Mouse (Mus musculus) spleen, adult 10 weeks (tissue): ENCODE measurements around the gene Dnajc5. TPM values are rescaled to one million over a fixed set of nuclear protein-coding genes. Genes with fewer than 3 reads are reported as not detected.

Experiments
- polyA plus RNA-seq: library from polyadenylated mRNA; stranded (reverse); fragments of 350-450 nt; fragmentation: Illumina TruSeq; extraction: RNeasy Lipid Tissue Mini Kit (QIAGEN cat#74804); gene quantifications from one replicate; pipeline ENCODE4 v1.2.3, GENCODE M21; 2015; ENCODE audit warnings: low replicate concordance; ENCODE audit not compliant: insufficient read depth

Gene Dnajc5
- polyA plus RNA-seq, result 92.0 TPM

DNA sequence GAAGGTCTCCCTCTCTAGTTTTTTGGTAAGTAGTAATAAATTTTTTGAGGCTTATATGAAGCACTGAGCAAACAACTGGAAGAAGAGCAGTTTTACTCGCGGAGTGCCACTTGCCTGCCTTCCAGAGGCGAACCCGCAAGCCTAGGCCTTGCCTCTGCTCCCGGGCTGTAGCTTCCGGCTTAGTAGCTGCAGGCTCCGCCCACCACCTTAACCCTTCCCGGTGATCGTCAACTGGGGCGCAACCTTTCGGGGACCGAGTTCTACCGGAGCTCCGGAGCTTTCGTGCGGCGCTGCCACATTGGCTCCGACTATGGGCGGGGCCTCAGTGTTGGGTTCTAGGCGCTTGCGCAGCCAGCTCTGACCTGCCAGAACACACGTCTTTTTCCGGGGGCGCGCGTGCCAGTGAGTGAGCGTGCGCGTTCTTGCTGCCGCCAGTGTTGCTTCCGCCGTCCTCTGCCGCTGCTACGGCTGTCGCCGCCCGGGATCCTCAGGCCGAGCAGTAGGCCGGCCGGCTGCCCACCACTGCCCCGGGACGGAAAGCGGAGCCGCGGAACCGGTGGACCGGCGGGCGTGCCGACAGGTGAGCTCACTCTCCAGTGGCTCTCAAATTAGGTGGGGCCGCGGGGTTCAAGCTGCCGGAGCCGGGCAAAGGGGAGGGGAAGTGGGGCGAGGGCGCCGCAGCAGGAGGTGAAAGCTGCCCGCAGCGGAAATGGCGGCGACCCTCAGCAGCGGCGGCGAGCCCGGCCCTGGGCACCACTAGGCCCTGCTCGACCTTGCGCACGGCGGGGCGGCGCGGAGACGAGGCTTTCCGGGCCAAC lies at the start of gene Dnajc5:
Dnajc5 (plus strand) TSS at position 368 of the 818 bp plus-strand sequence.

DNA sequence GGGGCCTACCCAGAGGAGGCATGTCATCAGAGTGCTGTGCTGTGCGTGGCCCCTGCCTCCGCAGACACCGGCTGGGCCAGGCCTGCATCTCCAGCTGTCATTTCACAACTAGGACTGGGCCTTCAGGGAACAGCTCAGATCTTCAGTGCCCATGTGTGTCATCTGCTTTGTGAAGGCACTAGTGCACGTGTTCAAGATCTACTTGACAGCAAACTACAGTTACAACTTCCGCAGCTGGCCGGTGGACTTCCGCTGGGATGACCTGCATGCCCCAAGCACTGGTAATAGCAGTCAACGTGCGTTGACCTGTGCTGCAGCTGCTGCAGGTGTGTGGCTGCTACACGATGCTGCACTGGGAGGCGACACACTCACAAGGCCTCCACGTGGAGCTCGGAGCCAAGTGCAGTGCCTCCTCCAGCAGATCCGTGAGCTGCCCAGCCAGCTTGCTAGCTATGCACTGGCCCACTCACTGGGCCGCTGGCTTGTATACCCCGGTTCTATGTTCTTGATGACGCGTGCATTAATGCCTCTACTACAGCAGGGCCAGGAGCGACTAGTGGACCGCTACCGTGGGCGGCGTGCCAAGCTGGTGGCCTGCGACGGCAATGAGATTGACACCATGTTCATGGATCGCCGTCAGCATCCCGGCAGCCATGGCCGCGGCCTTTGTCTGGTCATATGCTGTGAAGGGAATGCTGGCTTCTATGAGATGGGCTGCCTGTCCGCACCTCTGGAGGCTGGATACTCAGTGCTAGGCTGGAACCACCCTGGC lies 26.9 kb upstream of the Dnajc5 start, which contains the start of gene Abhd16b:
Abhd16b (plus strand) TSS at position 51 of the 772 bp plus-strand sequence.

DNA sequence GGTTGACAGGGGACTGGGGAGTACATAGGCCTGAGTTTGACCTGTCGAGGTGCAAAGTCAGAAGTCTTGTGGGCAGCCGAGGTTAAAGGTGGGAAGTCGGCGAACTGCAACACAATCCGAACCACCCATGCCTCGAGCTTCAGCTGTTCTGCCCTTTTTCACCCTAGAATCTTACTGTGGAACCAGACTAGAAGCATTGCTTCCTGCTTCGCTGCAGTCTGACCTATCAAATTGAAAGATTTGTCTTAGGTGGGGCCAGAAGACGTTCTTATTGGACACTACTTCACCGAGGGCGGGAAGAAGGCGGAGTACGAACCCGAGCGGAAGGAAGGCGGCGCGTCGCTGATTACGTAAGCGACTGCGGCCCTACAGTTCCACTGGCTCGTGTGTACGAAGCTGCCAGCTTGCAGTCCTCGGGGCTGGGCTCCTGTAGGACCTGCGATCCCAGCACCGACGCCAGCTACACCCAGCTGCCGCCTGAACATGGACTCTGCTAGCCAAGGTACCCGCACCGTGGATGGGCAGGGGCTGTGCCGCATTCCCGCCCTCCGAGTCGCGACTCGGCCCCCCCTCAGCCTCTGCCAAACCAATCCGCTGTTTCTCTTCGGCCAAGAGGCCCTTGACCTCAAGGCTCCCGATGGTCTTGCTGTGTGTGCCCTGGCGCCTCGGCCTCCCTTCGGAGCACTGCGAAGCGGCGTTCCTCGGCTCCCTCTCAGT lies 23.3 kb upstream of the Dnajc5 start, which contains the start of gene Tpd52l2:
Tpd52l2 (plus strand) TSS at position 312 of the 717 bp plus-strand sequence.

DNA sequence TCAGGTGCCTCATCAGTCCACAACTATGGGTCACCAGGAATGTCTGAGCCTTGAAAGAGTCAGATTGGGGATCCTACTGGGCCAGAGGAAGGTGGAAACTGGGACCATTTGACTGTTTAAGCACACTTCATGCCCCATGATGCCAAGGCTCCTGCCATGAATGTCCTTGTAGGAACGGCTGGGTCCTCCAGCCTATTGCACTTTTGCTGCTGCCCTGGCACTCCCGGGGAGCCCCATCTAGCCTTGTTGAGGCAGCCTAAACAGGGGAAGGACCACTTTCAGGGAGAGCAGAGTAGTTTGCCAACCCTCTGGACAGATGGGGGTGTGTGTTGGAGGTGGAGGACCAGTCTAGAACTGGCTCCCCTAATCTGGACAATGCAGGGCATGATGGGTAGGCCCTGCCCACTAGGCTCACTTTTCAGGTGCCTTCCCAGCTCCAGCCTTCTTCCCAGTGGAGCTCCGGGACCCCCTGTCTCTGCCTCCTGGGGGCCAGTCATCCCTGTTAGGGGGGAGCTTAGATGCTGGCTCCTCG lies 64.2 kb downstream of the Dnajc5 start, which contains the start of gene Uckl1:
Uckl1 (minus strand) TSS at position 482 of the 532 bp plus-strand sequence.

DNA sequence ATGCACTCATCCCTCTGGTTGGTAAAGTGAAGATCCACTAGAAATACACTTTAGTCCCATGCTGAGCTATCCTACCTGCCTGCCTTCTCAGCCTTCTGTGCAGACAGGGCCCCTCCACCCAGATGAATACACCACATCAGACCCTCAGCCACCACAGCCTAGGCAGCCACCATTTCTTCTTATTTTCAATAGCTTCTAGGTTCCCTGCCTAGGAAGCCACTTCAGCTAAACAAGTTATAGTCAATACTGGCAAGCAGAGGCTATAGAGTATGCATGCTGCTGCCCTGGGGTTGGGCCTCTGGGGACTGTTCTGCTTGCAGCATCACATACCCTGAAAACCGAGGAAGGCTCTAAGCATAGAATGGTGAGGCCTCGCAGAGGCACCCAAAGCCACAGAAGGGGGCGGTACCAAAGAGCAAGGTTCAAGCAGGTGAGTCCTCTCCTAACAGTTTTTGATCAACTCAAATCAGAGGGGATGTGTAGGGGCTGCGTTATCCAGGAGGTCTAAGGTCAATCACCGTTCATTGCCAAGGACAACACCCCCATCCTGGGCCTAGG lies 71.3 kb downstream of the Dnajc5 start, which contains the start of gene Prpf6:
Prpf6 (plus strand) TSS at position 341 of the 558 bp plus-strand sequence.

DNA sequence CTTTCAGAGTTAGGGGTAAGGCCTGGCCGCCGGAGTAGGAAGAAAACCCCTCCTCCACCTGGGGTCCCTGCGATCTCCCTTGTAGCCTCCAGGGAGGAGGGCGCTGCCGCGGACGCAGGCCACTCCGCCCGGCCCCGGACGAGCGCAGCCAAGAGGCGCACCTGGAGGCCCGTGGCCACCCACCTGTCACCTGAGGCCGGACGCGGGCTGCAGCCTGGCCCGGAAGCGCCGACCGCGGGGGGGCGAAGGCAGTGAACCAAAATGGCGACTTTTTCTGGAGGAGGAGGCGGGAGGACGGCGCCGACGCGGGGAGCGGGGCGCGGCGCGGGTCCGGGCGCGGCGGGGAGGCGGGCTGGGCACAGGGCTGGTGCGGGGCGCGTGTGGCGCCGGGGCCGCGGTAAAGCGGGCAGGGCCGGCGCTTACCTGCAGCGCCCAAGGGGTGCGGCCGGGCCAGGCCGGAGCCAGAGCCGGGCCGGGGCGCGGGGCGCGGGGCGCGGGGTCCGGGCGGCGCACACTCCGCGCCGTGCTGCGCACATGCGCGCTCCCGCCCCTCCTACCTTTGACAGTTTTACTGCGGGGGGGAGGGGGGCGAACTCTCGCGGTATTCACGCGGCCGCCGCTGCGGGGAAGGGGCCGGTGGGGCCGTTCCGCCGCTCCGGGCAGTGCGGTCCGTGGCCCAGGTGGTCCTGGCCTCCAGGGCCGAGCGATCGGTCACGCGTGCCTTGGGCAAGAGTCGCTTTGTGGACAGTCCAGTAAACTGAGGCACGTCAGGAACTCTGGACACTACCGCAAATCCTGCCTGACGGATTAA lies 72.2 kb downstream of the Dnajc5 start, which contains the start of gene Zfp512b:
Zfp512b (minus strand) TSS at position 573 of the 811 bp plus-strand sequence.

DNA sequence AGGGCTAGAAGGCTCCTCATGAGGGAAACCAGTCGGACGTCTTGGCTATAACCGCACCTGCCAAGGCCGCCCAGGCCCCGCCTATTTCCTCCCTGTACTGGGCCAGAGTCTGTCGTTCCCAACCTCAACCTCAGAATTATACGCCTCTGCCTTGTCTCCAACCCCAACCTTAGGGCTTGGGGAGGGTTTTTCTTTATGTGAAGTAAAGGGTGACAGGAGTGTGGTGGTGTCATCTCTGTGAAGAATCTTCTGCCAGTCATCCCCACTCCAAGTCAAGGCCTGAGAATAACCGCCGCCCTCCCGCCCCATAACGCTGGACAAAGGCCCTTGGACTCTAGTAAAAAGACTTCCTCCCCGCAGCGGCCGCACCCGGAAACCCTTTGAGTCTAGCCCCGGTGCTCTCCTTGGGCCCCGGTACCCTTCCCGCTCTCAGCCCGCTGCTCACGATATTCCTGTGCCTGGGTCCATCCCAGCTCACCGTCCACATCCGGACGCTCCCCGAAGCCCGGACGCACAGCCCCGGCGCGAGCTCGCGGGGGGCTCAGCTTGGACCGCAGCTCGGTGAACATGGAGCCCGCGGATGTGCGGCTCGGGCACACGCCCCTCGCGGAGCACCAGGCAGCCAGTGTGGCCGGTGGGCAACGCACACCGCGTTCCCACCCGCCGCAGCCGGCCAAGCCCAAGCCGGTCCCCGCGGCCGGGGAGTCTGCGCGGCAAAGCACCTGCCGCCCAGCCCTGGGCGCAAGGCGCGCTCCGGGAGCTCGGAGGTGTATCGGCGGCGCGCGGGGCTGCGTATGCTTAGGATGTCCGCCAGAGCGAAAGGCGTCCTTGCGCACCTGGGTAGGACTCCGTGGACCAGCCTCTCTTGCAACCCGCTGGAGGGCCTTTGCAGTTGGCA lies 78.4 kb downstream of the Dnajc5 start, which contains the start of gene Samd10:
Samd10 (minus strand) TSS at position 759 of the 898 bp plus-strand sequence.

Other genes starting within 250 kb of the Dnajc5 start
- gene Gmeb2, start 232.4 kb upstream of the Dnajc5 start, polyA plus RNA-seq, result 38.0 TPM
- gene Stmn3, start 206.0 kb upstream of the Dnajc5 start, polyA plus RNA-seq, result not detected
- gene Rtel1, start 200.7 kb upstream of the Dnajc5 start, polyA plus RNA-seq, result 63.2 TPM
- gene Zgpat, start 155.6 kb upstream of the Dnajc5 start, polyA plus RNA-seq, result 30.7 TPM
- 122 TPM for gene Arfrp1, start 155.1 kb upstream of the Dnajc5 start, polyA plus RNA-seq
- gene Lime1, start 140.4 kb upstream of the Dnajc5 start, polyA plus RNA-seq, result 43.1 TPM
- 23.9 TPM for gene Zbtb46, start 61.1 kb upstream of the Dnajc5 start, polyA plus RNA-seq
- 0.26 TPM for gene Abhd16b, start 27.3 kb upstream of the Dnajc5 start, polyA plus RNA-seq
- gene Tpd52l2, start 23.3 kb upstream of the Dnajc5 start, polyA plus RNA-seq, result 59.1 TPM
- 146 TPM for gene Uckl1, start 64.4 kb downstream of the Dnajc5 start, polyA plus RNA-seq
- gene Prpf6, start 71.4 kb downstream of the Dnajc5 start, polyA plus RNA-seq, result 52.3 TPM
- gene Zfp512b, start 72.3 kb downstream of the Dnajc5 start, polyA plus RNA-seq, result 25.9 TPM
- 15.6 TPM for gene Samd10, start 78.7 kb downstream of the Dnajc5 start, polyA plus RNA-seq
- not detected for gene Gm29797, start 136.5 kb downstream of the Dnajc5 start, polyA plus RNA-seq
- gene Sox18, start 151.2 kb downstream of the Dnajc5 start, polyA plus RNA-seq, result 3.5 TPM
- 21.4 TPM for gene Tcea2, start 159.8 kb downstream of the Dnajc5 start, polyA plus RNA-seq
- 175 TPM for gene Rgs19, start 173.5 kb downstream of the Dnajc5 start, polyA plus RNA-seq
- not detected for gene Lkaaear1, start 178.0 kb downstream of the Dnajc5 start, polyA plus RNA-seq
- gene Oprl1, start 194.5 kb downstream of the Dnajc5 start, polyA plus RNA-seq, result 0.14 TPM
- not detected for gene Myt1, start 242.8 kb downstream of the Dnajc5 start, polyA plus RNA-seq